Mouse (Mus musculus) cerebellum, adult 8-10 months (tissue): ENCODE results near the gene Meiob.

ENCODE experiments used
- DNase-seq: peaks from one replicate; pipeline ENCODE4 v3.0.0; 2022

Meiob gene

GRCm38 (mm10) chr17:24874989-24875388, 70.9 kb downstream of the Meiob start:
- DNase-seq, result no peak

- DNase-seq, result no peak
These were observed 73.4 kb downstream of the Meiob start for GRCm38 (mm10) chr17:24877336-24878116.

GRCm38 (mm10) chr17:24878117-24878397, 74.0 kb downstream of the Meiob start:
- DNase-seq, result no peak

GRCm38 (mm10) chr17:24878531-24878930, 74.4 kb downstream of the Meiob start:
- DNase-seq, result no peak

GRCm38 (mm10) chr17:24881738-24882440, 77.8 kb downstream of the Meiob start:
- no peak for DNase-seq

GRCm38 (mm10) chr17:24884391-24884790, 80.3 kb downstream of the Meiob start:
- no peak for DNase-seq

- no peak for DNase-seq
These were observed 81.5 kb downstream of the Meiob start for GRCm38 (mm10) chr17:24885356-24886133.

GRCm38 (mm10) chr17:24886134-24886931, 82.2 kb downstream of the Meiob start, which contains the start of the genes Nubp2 and Spsb3:
TSS of gene Nubp2 (minus strand) at chr17:24886349.
TSS of gene Spsb3 (plus strand) at chr17:24886643.
- peak; percentile 97 for DNase-seq

GRCm38 (mm10) chr17:24886932-24887271, 82.8 kb downstream of the Meiob start:
- no peak for DNase-seq

GRCm38 (mm10) chr17:24887291-24888080, 83.4 kb downstream of the Meiob start:
- DNase-seq, result no peak

GRCm38 (mm10) chr17:24888862-24889261, 84.8 kb downstream of the Meiob start:
- DNase-seq, result no peak
